Mouse (Mus musculus) right cerebral cortex, postnatal 4 days (tissue): ENCODE measurements around the gene Ltc4s.

Experiments used
- DNase-seq: peaks from one replicate; pipeline ENCODE4 v3.0.0-alpha.2; 2022

The Ltc4s gene

GRCm38 (mm10) chr11:50194793-50195192 is 43.6 kb downstream of the Ltc4s start:
- DNase-seq: no peak

GRCm38 (mm10) chr11:50194070-50194469 is 44.3 kb downstream of the Ltc4s start:
- DNase-seq: no peak

- no peak for DNase-seq
Measured at GRCm38 (mm10) chr11:50192278-50192677, 46.1 kb downstream of the Ltc4s start.

- no peak for DNase-seq
Measured at GRCm38 (mm10) chr11:50190362-50190761, 48.1 kb downstream of the Ltc4s start.

- no peak for DNase-seq
Measured at GRCm38 (mm10) chr11:50188682-50189081, 49.7 kb downstream of the Ltc4s start.
